Mouse (Mus musculus): ENCODE measurements around the gene Ripk3. TPM values are rescaled to one million over a fixed set of nuclear protein-coding genes. Genes with fewer than 3 reads are reported as not detected.
"Not testable (repeated sequence)": the region's sequence is repeated elsewhere in the genome, so short reads cannot be mapped to it uniquely, and the experiment has no call there.

Gene Ripk3
- polyA plus RNA-seq, 1 experiment from 2014 or later, result 40.4 TPM

DNA sequence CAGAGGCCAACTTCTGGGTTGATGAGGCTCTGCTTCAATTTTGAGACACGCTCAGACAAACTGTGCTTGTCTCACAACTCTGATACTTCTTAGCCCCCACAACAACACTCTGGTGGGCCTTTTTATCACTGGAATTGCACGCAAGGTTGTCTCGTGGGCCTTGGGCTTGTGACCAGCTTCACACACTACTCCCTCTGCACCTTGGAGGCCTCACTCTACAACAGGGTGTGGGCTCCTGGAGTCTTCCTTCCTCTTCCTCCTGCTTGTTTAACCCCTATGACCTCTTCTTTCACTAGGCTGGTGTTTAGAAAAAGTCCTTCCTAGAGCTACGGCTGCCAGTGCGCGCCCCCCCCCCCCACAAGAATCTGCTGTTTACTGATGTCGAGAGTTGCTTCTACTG lies 12.0 kb downstream of the Ripk3 start:
- Histone ChIP-seq H3K27me3 (peaks cover 8% of the 10 kb centered on the region), H3K9ac (no peak overlapping the region), H3K4me3 (replicated peaks) (no peak overlapping the region), H3K27ac (no peak overlapping the region), H3K4me1 (peaks cover 13% of the 10 kb centered on the region), H3K4me2 (no peak overlapping the region), H3K36me3 (0 out of 2 replicates have a peak, but pooled peaks cover 5% of the 10 kb centered on the region), H3K9me3 (replicated peaks) (no peaks in the 10 kb centered on the region)
- 57% methylated on average over 7 of the region's 7 CpGs for WGBS
- no peak for ATAC-seq (replicated peaks; ENCODE audit: low FRiP score)

DNA sequence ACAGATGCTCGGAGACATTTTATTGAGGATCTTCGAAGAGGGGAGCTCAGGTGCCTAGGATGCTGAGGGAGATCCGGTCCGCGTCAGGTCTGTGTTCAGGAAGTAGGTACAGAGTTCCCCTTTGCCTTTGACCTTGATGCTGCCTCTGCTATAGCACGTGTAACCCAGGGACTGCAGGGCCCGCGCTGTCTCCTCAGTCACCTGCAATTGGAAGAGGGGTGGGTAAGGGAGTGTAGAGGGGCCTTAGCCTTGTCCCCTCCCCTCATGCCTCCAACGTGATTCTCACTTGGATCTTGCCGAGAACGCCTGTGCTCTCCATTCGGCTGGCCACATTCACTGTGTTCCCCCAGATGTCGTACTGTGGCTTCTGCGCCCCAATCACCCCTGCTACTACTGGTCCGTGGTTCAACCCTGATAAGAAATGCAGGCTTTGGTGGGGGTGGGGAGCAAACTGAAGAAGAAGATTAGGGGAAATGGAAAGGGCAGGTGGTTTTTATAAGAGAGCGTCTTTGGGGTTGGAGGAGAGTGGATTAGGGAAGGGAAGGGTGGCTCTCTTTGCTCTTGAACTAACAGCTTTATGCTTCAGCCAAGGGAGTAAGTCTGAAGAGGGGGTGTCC lies 19.5 kb downstream of the Ripk3 start:
- Histone ChIP-seq H3K4me2 (no peak overlapping the region), H3K4me3 (replicated peaks) (no peak overlapping the region), H3K4me1 (peaks cover 9% of the 10 kb centered on the region), H3K27ac (no peak overlapping the region), H3K9ac (no peak overlapping the region), H3K9me3 (replicated peaks) (no peaks in the 10 kb centered on the region), H3K27me3 (peaks cover 55% of the 10 kb centered on the region), H3K36me3 (no peaks in the 10 kb centered on the region)
- 79% methylated on average over 16 of the region's 16 CpGs for WGBS
- ATAC-seq (replicated peaks; ENCODE audit: low FRiP score), result no peak

DNA sequence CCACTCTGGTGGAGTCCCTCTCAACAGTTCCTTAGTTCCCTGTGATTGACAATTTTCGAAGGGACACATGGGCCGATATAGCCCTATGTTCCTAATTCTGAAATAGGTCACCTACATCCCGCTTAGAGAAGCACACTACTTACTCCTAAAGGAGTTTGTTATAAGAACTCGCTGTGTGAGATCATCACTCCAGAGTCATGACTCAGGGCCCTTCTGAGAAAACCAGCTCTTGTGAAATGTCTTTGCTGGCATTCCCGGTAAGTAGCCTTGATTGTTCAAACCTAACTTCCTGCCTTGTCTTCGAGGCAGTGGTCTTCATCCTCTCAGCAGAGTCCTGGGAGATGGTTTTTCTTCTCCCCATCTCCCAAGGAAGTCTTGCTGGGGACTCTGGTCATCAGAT lies 20.1 kb downstream of the Ripk3 start:
- no peaks in the 10 kb centered on the region for H3K36me3 ChIP-seq
- ATAC-seq (replicated peaks; ENCODE audit: low FRiP score), result no peak
- peaks cover 61% of the 10 kb centered on the region for H3K27me3 ChIP-seq
- H3K4me2 ChIP-seq, result no peak overlapping the region
- no peak overlapping the region for H3K27ac ChIP-seq
- 89% methylated on average over 6 of the region's 6 CpGs for WGBS
- peaks cover 9% of the 10 kb centered on the region for H3K4me1 ChIP-seq
- H3K9me3 ChIP-seq (replicated peaks), result no peaks in the 10 kb centered on the region
- no peak overlapping the region for H3K9ac ChIP-seq
- H3K4me3 ChIP-seq (replicated peaks), result no peak overlapping the region

DNA sequence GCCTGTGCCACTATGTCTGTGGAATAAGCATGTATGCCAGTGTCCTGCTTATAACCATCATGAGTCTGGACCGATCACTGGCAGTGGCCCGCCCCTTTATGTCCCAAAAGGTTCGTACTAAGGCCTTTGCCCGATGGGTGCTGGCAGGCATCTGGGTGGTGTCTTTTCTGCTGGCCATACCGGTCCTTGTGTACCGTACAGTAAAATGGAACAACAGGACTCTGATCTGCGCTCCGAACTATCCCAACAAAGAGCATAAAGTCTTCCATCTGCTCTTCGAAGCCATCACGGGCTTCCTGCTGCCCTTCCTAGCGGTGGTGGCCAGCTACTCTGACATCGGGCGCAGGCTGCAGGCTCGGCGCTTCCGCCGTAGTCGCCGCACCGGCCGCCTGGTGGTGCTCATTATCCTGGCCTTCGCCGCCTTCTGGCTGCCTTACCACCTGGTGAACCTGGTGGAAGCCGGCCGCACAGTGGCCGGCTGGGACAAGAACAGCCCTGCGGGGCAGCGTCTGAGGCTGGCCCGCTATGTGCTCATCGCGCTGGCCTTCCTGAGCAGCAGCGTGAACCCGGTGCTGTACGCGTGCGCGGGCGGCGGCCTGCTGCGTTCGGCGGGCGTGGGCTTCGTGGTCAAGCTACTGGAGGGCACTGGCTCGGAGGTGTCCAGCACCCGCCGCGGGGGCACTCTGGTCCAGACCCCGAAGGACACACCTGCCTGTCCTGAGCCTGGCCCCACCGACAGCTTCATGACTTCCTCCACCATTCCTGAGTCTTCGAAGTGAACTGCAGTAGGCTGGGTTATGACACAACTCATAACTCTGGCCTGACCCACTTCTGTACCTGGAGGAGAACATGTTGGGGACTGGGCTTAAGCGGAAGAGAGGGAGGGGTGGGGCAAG lies 20.9 kb downstream of the Ripk3 start:
- peak; percentile 68 for ATAC-seq (replicated peaks; ENCODE audit: low FRiP score)
- Histone ChIP-seq H3K9me3 (replicated peaks) (no peaks in the 10 kb centered on the region), H3K4me2 (peak overlapping the region; percentile 79), H3K9ac (peak overlapping the region; percentile 35), H3K4me1 (peaks cover 16% of the 10 kb centered on the region), H3K36me3 (no peaks in the 10 kb centered on the region), H3K4me3 (replicated peaks) (peak overlapping the region; percentile 46), H3K27me3 (peaks cover 67% of the 10 kb centered on the region), H3K27ac (no peak overlapping the region)
- WGBS, result 11% methylated on average over 52 of the region's 52 CpGs

DNA sequence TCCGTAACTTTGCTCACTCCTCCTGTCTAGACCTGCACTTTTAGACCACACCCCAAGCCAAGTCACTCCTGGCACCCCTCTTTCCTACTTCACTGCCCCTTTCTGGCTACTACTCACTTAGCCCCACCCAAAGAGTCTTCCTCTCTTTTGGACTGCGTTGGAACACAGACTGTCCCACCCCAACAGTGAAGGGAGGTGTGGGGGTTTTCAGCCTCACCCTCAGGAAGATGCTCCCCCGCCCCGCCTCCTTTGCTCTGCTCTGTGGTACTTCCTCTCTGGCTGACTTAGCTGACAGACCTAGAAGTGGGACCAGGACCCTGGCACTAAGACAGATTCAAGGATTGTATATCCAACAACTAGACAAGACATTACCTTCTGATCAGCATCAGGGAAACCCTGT lies 23.0 kb downstream of the Ripk3 start, which contains the start of gene Ltb4r1:
TSS of gene Ltb4r1 (plus strand) at position 267 of the 400 bp plus-strand sequence.
- Histone ChIP-seq H3K4me3 (replicated peaks) (no peak within 1 kb of the TSS), H3K4me2 (no peak within 1 kb of the TSS), H3K9ac (no peak within 1 kb of the TSS), H3K27ac (no peak within 1 kb of the TSS), H3K36me3 (no peaks in the 10 kb centered on the region), H3K4me1 (peaks cover 30% of the 10 kb centered on the region), H3K9me3 (replicated peaks) (no peaks in the 10 kb centered on the region), H3K27me3 (peaks cover 80% of the 10 kb centered on the region)
- WGBS, result 75% methylated on average over 4 of the region's 4 CpGs
- no peak for ATAC-seq (replicated peaks; ENCODE audit: low FRiP score)

DNA sequence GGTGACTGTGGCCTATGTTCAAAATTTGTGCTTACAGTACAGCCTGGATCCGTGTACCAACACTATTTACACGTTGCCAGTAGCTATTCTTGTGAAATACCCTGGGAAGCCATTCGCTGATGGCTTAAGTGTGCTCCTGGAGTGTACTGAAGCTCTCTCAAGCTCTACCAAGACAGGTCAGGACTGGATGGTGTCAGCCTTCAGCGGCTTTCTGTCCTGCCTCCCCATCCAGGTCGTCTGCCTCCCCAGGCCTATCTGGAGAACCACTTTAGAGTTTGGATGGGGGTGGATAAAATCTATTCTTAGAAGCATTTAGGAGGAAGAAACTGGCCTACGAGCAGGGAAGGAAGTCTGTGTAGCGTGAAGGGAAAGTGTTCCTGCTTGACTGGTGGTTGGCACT lies 25.5 kb downstream of the Ripk3 start:
- H3K4me3 ChIP-seq (replicated peaks), result no peak overlapping the region
- no peaks in the 10 kb centered on the region for H3K9me3 ChIP-seq (replicated peaks)
- no peaks in the 10 kb centered on the region for H3K36me3 ChIP-seq
- H3K27ac ChIP-seq, result peak overlapping the region; percentile 66
- no peak overlapping the region for H3K9ac ChIP-seq
- 56% methylated on average over 7 of the region's 7 CpGs for WGBS
- H3K4me1 ChIP-seq, result peaks cover 42% of the 10 kb centered on the region
- H3K4me2 ChIP-seq, result peak overlapping the region; percentile 93; the same call in 1 of the 2 replicates
- H3K27me3 ChIP-seq, result peaks cover 67% of the 10 kb centered on the region
- no peak for ATAC-seq (replicated peaks; ENCODE audit: low FRiP score)

DNA sequence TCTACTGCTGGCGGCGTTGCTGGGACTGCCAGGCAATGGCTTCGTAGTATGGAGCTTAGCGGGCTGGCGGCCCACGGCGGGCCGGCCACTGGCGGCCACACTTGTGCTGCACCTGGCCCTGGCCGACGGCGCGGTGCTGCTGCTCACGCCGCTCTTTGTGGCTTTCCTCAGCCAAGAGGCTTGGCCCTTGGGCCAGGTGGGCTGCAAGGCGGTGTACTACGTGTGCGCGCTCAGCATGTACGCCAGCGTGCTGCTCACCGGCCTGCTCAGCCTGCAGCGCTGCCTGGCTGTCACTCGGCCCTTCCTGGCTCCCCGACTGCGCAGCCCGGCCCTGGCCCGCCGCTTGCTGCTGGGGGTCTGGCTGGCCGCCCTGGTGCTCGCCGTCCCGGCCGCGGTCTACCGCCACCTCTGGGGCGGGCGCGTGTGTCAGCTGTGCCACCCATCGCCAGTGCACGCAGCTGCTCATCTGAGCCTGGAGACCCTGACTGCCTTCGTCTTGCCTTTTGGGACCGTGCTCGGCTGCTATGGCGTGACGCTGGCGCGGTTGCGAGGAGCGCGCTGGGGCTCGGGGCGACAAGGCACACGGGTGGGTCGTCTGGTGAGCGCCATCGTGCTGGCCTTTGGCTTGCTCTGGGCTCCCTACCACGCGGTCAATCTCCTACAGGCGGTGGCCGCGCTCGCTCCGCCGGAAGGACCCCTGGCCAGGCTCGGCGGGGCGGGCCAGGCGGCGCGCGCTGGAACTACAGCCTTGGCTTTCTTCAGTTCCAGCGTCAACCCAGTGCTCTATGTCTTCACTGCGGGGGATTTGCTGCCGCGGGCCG lies 26.5 kb downstream of the Ripk3 start:
- Histone ChIP-seq H3K36me3 (no peaks in the 10 kb centered on the region), H3K9me3 (replicated peaks) (no peaks in the 10 kb centered on the region), H3K4me1 (peaks cover 39% of the 10 kb centered on the region), H3K27me3 (peaks cover 58% of the 10 kb centered on the region), H3K27ac (peak overlapping the region; percentile 66), H3K4me2 (peak overlapping the region; percentile 93), H3K9ac (peak overlapping the region; percentile 58), H3K4me3 (replicated peaks) (peak overlapping the region; percentile 53)
- peak; percentile 71 for ATAC-seq (replicated peaks; ENCODE audit: low FRiP score)
- WGBS, result under 1% methylated on average over 75 of the region's 77 CpGs

DNA sequence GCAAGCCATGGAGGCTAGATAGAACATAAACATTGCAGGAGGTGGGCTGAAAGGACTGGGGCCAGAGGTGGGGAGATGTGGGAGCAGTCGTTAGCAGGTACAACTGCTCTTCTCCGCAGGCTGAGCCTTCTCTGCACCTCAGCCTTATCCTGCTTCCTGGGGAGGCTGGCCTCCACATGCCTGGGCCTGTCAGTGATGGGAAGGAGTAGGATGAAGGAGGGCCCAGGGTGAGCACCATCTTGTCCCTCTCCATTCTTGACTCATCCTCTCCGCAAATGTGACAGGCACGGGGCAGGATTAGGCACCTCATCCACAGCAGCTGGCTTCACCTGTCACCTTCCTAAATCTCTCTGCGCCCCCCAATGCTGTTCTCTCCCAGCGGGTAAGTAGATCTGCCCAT lies 27.5 kb downstream of the Ripk3 start, which contains the start of gene Ltb4r2:
TSS of gene Ltb4r2 (plus strand) at position 266 of the 400 bp plus-strand sequence.
- ATAC-seq (replicated peaks; ENCODE audit: low FRiP score), result no peak
- Histone ChIP-seq H3K27me3 (peaks cover 50% of the 10 kb centered on the region), H3K4me3 (replicated peaks) (peak within 1 kb of the TSS; percentile 53), H3K9ac (peak within 1 kb of the TSS; percentile 58), H3K4me2 (peak within 1 kb of the TSS; percentile 93), H3K4me1 (peaks cover 39% of the 10 kb centered on the region), H3K9me3 (replicated peaks) (no peaks in the 10 kb centered on the region), H3K36me3 (peaks cover 7% of the 10 kb centered on the region; the same call in 1 of the 2 replicates), H3K27ac (no peak within 1 kb of the TSS)
- 82% methylated on average over 6 of the region's 6 CpGs for WGBS

DNA sequence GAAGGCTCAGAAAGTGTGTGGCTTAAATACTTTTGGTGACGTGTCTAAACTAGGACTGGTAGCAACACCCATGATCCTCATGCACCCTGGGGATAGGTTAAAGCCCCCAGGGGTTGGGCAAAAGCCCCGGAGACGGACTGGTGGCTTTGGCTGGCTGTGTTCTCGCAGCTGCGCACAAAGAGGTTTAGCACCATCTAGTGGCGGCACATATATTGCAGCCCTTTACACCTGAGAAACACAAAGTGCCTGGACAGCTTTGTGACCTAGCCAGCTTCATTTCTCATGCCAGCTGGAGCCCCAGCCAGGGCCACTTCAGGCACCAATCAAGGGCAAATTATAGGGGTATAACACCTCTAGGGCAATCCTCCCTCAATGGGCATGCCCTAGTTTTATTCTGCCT lies 28.5 kb downstream of the Ripk3 start:
- H3K36me3 ChIP-seq, result peaks cover 17% of the 10 kb centered on the region
- H3K4me2 ChIP-seq, result peak overlapping the region; percentile 55
- 0 out of 2 replicates have a peak, but pooled peaks have one; percentile 15 for ATAC-seq (replicated peaks; ENCODE audit: low FRiP score)
- peak overlapping the region; percentile 27 for H3K4me3 ChIP-seq (replicated peaks)
- 0% methylated on average over 6 of the region's 6 CpGs for WGBS
- H3K9me3 ChIP-seq (replicated peaks); H3K27ac ChIP-seq: not testable (repeated sequence)
- H3K9ac ChIP-seq, result 0 out of 2 replicates have a peak overlapping the region, but pooled peaks have one; percentile 33
- H3K27me3 ChIP-seq, result peaks cover 41% of the 10 kb centered on the region
- H3K4me1 ChIP-seq, result peaks cover 39% of the 10 kb centered on the region

DNA sequence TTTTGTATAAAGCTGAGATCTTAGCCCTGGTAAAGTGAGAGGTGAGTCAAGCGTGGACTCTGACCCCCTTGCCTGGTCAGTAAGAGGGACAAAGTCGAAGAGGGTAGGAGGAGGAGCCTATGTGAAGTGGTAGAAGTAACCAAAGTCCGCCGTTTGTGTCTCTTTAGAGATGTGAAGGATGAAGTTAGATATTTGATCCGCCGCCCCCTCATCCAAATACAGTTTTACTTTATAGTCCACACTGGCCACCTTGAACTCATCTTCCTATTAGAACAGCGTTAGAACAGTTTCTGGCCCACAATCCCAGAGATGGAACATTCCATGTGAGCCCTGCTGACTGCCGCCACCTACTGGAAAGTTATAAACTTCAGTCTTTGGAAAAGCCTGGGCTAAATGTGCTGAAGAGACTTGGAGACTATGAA lies 30.3 kb downstream of the Ripk3 start, which contains the start of gene Cideb:
TSS of gene Cideb (minus strand) at position 96 of the 422 bp plus-strand sequence.
- WGBS, result 19% methylated on average over 8 of the region's 8 CpGs
- Histone ChIP-seq H3K4me1 (peaks cover 38% of the 10 kb centered on the region), H3K9ac (no peak within 1 kb of the TSS; the same call in 1 of the 2 replicates), H3K36me3 (peaks cover 35% of the 10 kb centered on the region), H3K4me2 (peak within 1 kb of the TSS; percentile 43), H3K4me3 (replicated peaks) (peak within 1 kb of the TSS; percentile 15; the same call in 1 of the 2 replicates), H3K9me3 (replicated peaks) (no peaks in the 10 kb centered on the region), H3K27me3 (peaks cover 25% of the 10 kb centered on the region), H3K27ac (peak within 1 kb of the TSS; percentile 70)
- peak; percentile 40; the same call in 1 of the 2 replicates for ATAC-seq (replicated peaks; ENCODE audit: low FRiP score)

DNA sequence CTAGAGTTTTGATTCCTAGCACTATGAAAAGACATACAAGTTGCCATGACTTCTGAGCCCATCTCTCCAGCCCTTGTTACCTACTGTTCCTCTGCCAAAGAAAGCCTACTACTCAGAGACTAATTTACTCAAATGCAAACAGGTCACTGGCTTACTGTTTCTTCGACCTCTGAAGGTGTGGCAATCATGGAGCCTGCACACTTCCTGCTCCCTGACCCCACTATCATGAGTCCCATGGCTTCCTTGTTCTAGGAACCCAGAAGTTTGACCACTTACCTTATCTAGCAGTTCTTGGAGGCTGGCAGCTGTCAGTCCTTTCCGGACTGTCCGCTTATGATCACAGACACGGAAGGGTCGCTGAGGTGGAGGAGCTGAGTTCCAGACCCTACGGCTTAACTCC lies 31.1 kb downstream of the Ripk3 start:
- Histone ChIP-seq H3K9me3 (replicated peaks) (no peaks in the 10 kb centered on the region), H3K27me3 (peaks cover 17% of the 10 kb centered on the region), H3K4me1 (peaks cover 30% of the 10 kb centered on the region), H3K4me3 (replicated peaks) (no peak overlapping the region), H3K9ac (no peak overlapping the region), H3K27ac (0 out of 2 replicates have a peak overlapping the region, but pooled peaks have one; percentile 52), H3K36me3 (peaks cover 43% of the 10 kb centered on the region), H3K4me2 (peak overlapping the region; percentile 43; the same call in 1 of the 2 replicates)
- WGBS, result 84% methylated on average over 6 of the region's 6 CpGs
- no peak for ATAC-seq (replicated peaks; ENCODE audit: low FRiP score)

Measured in kidney, embryonic 15.5 days (tissue).